Mouse (Mus musculus): ENCODE measurements around the gene Nagpa. TPM values are rescaled to one million over a fixed set of nuclear protein-coding genes. Genes with fewer than 3 reads are reported as not detected.
A peak's percentile ranks its signal among the peaks of the same experiment; 100 is the strongest.

Nagpa gene
- polyA plus RNA-seq (2012; rRNA removed), result 11.4 and 13.1 TPM in 2 replicates

- peak within 1 kb of the TSS; percentile 87 for H3K4me3 ChIP-seq (ENCODE audit: control insufficient read depth, low read depth, low read length)
- TF ChIP-seq CTCF (IDR thresholded peaks at IDR 0.05; ENCODE audit: control insufficient read depth, insufficient read depth, insufficient replicate concordance, low read depth, low read length) (no peak), POLR2A (IDR thresholded peaks at IDR 0.05; ENCODE audit: control insufficient read depth, low read depth, low read length) (peak; percentile 53; the same call in 1 of the 2 replicates)
- no peaks in the 10 kb centered on the region for H3K27me3 ChIP-seq (ENCODE audit: control insufficient read depth, insufficient read depth, low read length)
- H3K27ac ChIP-seq (ENCODE audit: control insufficient read depth, insufficient read depth, low read depth, low read length), result peak within 1 kb of the TSS; percentile 30
- peaks cover 14% of the 10 kb centered on the region for H3K4me1 ChIP-seq (ENCODE audit: control insufficient read depth, insufficient read depth, low read length)
- no peaks in the 10 kb centered on the region for H3K36me3 ChIP-seq (ENCODE audit: control insufficient read depth, insufficient read depth, low read length)
Measured at GRCm38 (mm10) chr16:5203668-5204433, at the start of gene Nagpa. Gene Nagpa, minus strand, starts transcription at chr16:5204012.

GRCm38 (mm10) chr16:5252260-5252659 lies 48.4 kb upstream of the Nagpa start:
- H3K27ac ChIP-seq (ENCODE audit: control insufficient read depth, insufficient read depth, low read depth, low read length), result no peak overlapping the region
- TF ChIP-seq CTCF (IDR thresholded peaks at IDR 0.05; ENCODE audit: control insufficient read depth, insufficient read depth, insufficient replicate concordance, low read depth, low read length) (no peak), POLR2A (IDR thresholded peaks at IDR 0.05; ENCODE audit: control insufficient read depth, low read depth, low read length) (no peak)
- peaks cover 11% of the 10 kb centered on the region for H3K4me1 ChIP-seq (ENCODE audit: control insufficient read depth, insufficient read depth, low read length)
- H3K36me3 ChIP-seq (ENCODE audit: control insufficient read depth, insufficient read depth, low read length), result peaks cover 12% of the 10 kb centered on the region
- H3K4me3 ChIP-seq (ENCODE audit: control insufficient read depth, low read depth, low read length), result no peak overlapping the region
- H3K27me3 ChIP-seq (ENCODE audit: control insufficient read depth, insufficient read depth, low read length), result no peaks in the 10 kb centered on the region

- Histone ChIP-seq H3K4me3 (ENCODE audit: control insufficient read depth, low read depth, low read length) (no peak overlapping the region), H3K36me3 (ENCODE audit: control insufficient read depth, insufficient read depth, low read length) (peaks cover 12% of the 10 kb centered on the region), H3K4me1 (ENCODE audit: control insufficient read depth, insufficient read depth, low read length) (peaks cover 8% of the 10 kb centered on the region), H3K27ac (ENCODE audit: control insufficient read depth, insufficient read depth, low read depth, low read length) (no peak overlapping the region), H3K27me3 (ENCODE audit: control insufficient read depth, insufficient read depth, low read length) (no peaks in the 10 kb centered on the region)
- TF ChIP-seq CTCF (IDR thresholded peaks at IDR 0.05; ENCODE audit: control insufficient read depth, insufficient read depth, insufficient replicate concordance, low read depth, low read length) (no peak), POLR2A (IDR thresholded peaks at IDR 0.05; ENCODE audit: control insufficient read depth, low read depth, low read length) (no peak)
Measured at GRCm38 (mm10) chr16:5250891-5251290, 47.1 kb upstream of the Nagpa start.

GRCm38 (mm10) chr16:5244411-5244810 lies 40.6 kb upstream of the Nagpa start:
- Histone ChIP-seq H3K4me3 (ENCODE audit: control insufficient read depth, low read depth, low read length) (no peak overlapping the region), H3K4me1 (ENCODE audit: control insufficient read depth, insufficient read depth, low read length) (no peaks in the 10 kb centered on the region), H3K36me3 (ENCODE audit: control insufficient read depth, insufficient read depth, low read length) (peaks cover 7% of the 10 kb centered on the region), H3K27me3 (ENCODE audit: control insufficient read depth, insufficient read depth, low read length) (no peaks in the 10 kb centered on the region), H3K27ac (ENCODE audit: control insufficient read depth, insufficient read depth, low read depth, low read length) (no peak overlapping the region)
- TF ChIP-seq POLR2A (IDR thresholded peaks at IDR 0.05; ENCODE audit: control insufficient read depth, low read depth, low read length) (no peak), CTCF (IDR thresholded peaks at IDR 0.05; ENCODE audit: control insufficient read depth, insufficient read depth, insufficient replicate concordance, low read depth, low read length) (peak; percentile 73)

- no peak for TF ChIP-seq POLR2A (IDR thresholded peaks at IDR 0.05; ENCODE audit: control insufficient read depth, low read depth, low read length)
- TF ChIP-seq CTCF (IDR thresholded peaks at IDR 0.05; ENCODE audit: control insufficient read depth, insufficient read depth, insufficient replicate concordance, low read depth, low read length), result no peak
Measured at GRCm38 (mm10) chr16:5242882-5243281, 39.1 kb upstream of the Nagpa start.

GRCm38 (mm10) chr16:5242355-5242754 lies 38.5 kb upstream of the Nagpa start:
- no peak for TF ChIP-seq CTCF (IDR thresholded peaks at IDR 0.05; ENCODE audit: control insufficient read depth, insufficient read depth, insufficient replicate concordance, low read depth, low read length)
- TF ChIP-seq POLR2A (IDR thresholded peaks at IDR 0.05; ENCODE audit: control insufficient read depth, low read depth, low read length), result no peak
- no peak overlapping the region for H3K27ac ChIP-seq (ENCODE audit: control insufficient read depth, insufficient read depth, low read depth, low read length)
- H3K27me3 ChIP-seq (ENCODE audit: control insufficient read depth, insufficient read depth, low read length), result no peaks in the 10 kb centered on the region
- no peaks in the 10 kb centered on the region for H3K4me1 ChIP-seq (ENCODE audit: control insufficient read depth, insufficient read depth, low read length)
- no peak overlapping the region for H3K4me3 ChIP-seq (ENCODE audit: control insufficient read depth, low read depth, low read length)
- peaks cover 1% of the 10 kb centered on the region for H3K36me3 ChIP-seq (ENCODE audit: control insufficient read depth, insufficient read depth, low read length)

More at GRCm38 (mm10) chr16:5242882-5243281, 39.1 kb upstream of the Nagpa start:
- Histone ChIP-seq H3K4me3 (ENCODE audit: control insufficient read depth, low read depth, low read length) (no peak overlapping the region), H3K27ac (ENCODE audit: control insufficient read depth, insufficient read depth, low read depth, low read length) (no peak overlapping the region), H3K4me1 (ENCODE audit: control insufficient read depth, insufficient read depth, low read length) (no peaks in the 10 kb centered on the region), H3K27me3 (ENCODE audit: control insufficient read depth, insufficient read depth, low read length) (no peaks in the 10 kb centered on the region), H3K36me3 (ENCODE audit: control insufficient read depth, insufficient read depth, low read length) (peaks cover 1% of the 10 kb centered on the region)

- peak within 1 kb of the TSS; percentile 97 for H3K4me3 ChIP-seq (ENCODE audit: control insufficient read depth, low read depth, low read length)
- H3K36me3 ChIP-seq (ENCODE audit: control insufficient read depth, insufficient read depth, low read length), result no peaks in the 10 kb centered on the region
- peak within 1 kb of the TSS; percentile 85 for H3K27ac ChIP-seq (ENCODE audit: control insufficient read depth, insufficient read depth, low read depth, low read length)
- H3K4me1 ChIP-seq (ENCODE audit: control insufficient read depth, insufficient read depth, low read length), result peaks cover 2% of the 10 kb centered on the region; the same call in 1 of the 2 replicates
- no peak for TF ChIP-seq CTCF (IDR thresholded peaks at IDR 0.05; ENCODE audit: control insufficient read depth, insufficient read depth, insufficient replicate concordance, low read depth, low read length)
- peak; percentile 98 for TF ChIP-seq POLR2A (IDR thresholded peaks at IDR 0.05; ENCODE audit: control insufficient read depth, low read depth, low read length)
- no peaks in the 10 kb centered on the region for H3K27me3 ChIP-seq (ENCODE audit: control insufficient read depth, insufficient read depth, low read length)
Measured at GRCm38 (mm10) chr16:5233418-5234313, 29.9 kb upstream of the Nagpa start, which contains the start of gene Alg1. Gene Alg1, plus strand, starts transcription at chr16:5233621.
